Mouse (Mus musculus): ENCODE data around the gene Frmd3.
"Not testable (repeated sequence)": the region's sequence is repeated elsewhere in the genome, so short reads cannot be mapped to it uniquely, and the experiment has no call there.

GRCm38 (mm10) chr4:74221780-74222179, 208.5 kb downstream of the Frmd3 start:
- not testable (repeated sequence) for TF ChIP-seq CTCF (IDR thresholded peaks at IDR 0.05; ENCODE audit: low read depth, low read length); POLR2A (IDR thresholded peaks at IDR 0.05; ENCODE audit: borderline replicate concordance, low read depth, low read length)

Data from bone marrow macrophage, adult 2 months (primary cell).